Mouse (Mus musculus) layer of hippocampus, adult 11-12 months (tissue): Measurements from ENCODE around the gene Il25.

Source experiments
- DNase-seq: peaks from one replicate; pipeline ENCODE4 v3.0.0; 2022; ENCODE audit warnings: low spot score

Gene Il25

DNA sequence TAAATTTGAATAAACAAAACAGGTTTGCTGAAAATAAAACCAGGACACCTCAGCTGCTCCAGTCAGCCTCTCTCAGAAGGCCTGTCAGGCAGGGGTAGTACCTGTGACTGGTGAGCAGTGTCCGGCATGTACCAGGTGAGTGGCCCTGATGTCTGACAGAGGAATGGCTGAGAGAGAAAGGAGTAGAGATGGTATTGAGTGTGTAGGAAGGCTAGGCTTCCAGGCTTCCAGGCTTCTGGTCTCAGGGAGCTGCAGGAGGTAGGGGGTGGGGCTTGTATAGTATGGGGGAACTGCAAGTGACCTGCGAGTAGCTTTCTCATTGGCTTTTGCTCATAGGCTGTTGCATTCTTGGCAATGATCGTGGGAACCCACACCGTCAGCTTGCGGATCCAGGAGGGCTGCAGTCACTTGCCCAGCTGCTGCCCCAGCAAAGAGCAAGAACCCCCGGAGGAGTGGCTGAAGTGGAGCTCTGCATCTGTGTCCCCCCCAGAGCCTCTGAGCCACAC lies at the start of gene Il25:
TSS of gene Il25 (plus strand) at position 51 of the 506 bp plus-strand sequence.
- no peak for DNase-seq

DNA sequence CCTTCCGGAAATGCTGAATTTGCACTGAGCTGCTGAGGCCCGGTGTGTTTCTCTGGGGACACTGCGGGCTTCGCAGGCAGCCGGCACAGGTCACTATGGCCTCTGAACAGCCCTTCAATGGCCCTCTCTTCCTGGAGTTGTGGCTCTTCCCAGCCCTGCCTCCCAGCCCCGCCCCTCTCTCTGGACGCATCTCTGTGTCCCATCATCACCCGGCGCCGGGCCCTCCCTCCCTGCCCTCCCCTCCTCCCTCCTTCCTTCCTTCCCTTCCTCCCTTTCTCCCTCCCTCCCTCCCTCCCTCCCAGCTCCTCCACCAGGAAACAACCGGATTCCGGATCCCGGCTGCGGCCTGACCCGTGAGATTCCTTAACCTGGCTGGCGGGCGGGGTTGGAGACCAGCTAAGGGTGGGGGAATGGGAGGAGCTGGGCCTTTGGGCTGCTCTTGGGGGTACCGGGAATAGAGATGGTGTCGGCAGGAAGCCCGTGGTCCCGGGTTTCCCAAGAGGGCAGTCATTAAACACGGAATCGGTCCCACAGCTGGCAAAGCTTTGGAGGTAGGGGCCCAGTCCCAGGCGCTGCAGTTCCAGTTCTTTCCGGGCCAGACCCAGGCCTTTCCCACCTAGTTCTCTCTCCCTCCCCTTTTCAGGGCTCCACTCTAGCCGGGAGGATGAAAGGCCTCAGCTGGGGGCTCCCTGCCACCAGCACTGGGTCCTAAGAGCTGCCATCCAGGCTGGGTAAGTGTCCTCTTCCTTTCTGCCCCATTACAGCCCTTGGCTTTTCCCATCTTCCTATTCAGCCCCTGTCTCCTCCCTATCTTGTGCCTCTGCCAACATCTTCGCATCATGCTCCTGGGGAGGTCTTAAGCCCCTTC lies 49.1 kb upstream of the Il25 start, which contains the start of the genes Bcl2l2 and Gm20521:
TSS of gene Bcl2l2 (plus strand) at position 224 of the 868 bp plus-strand sequence.
TSS of gene Gm20521 (plus strand) at position 288 of the 868 bp plus-strand sequence.
- peak; percentile 74 for DNase-seq

DNA sequence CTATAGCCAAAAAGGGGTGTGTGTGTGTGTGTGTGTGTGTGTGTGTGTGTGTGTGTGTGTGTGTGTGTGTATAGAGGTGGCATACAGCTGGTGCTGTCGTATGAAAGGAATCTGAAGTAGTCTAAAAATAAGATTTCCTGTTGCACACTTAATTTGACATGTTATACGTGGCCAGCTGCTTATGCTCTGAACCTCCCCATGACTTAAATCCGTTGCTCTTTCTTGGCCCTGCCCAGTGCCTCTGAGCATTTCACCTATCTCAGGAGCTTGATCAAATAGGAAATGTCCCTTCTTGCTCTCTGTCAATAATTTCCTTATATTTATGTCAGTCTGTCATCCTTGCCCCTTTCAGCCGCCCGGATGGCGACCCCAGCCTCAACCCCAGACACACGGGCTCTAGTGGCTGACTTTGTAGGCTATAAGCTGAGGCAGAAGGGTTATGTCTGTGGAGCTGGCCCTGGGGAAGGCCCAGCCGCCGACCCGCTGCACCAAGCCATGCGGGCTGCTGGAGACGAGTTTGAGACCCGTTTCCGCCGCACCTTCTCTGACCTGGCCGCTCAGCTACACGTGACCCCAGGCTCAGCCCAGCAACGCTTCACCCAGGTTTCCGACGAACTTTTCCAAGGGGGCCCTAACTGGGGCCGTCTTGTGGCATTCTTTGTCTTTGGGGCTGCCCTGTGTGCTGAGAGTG lies 48.3 kb upstream of the Il25 start:
- DNase-seq, result no peak

DNA sequence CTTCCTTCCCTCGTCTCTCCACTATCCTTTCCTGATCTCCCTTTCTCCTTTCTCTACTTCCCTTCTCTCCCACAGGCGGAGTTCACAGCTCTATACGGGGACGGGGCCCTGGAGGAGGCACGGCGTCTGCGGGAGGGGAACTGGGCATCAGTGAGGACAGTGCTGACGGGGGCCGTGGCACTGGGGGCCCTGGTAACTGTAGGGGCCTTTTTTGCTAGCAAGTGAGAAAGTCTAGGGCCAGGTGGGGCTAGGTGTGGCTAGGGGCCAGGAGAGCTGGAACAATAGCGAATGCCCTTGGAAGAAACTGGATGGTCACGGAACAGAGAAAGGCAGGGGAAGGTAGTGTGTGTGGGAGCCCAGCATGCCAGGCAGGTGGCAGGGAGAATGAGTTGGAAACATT lies 47.2 kb upstream of the Il25 start:
- DNase-seq, result no peak

DNA sequence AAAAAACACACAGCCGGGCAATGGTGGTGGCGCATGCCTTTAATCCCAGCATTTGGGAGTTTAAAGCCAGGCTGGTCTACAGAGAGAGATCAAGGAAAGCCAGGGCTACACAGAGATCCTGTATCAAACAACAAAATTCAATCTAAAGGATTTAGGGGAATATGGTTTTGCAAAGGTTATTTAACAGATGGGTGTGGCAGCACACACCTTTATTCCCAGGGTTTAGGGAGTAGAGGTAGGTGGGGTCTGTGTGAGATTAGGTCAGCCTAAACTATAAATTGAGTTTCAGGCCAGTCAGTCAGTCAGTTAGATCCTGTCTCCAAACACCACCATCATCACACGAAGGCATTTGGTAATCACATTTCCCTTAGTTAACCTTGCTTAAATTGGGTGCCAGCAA lies 40.3 kb upstream of the Il25 start, which contains the start of gene Pabpn1:
TSS of gene Pabpn1 (plus strand) at position 301 of the 400 bp plus-strand sequence.
- no peak for DNase-seq

DNA sequence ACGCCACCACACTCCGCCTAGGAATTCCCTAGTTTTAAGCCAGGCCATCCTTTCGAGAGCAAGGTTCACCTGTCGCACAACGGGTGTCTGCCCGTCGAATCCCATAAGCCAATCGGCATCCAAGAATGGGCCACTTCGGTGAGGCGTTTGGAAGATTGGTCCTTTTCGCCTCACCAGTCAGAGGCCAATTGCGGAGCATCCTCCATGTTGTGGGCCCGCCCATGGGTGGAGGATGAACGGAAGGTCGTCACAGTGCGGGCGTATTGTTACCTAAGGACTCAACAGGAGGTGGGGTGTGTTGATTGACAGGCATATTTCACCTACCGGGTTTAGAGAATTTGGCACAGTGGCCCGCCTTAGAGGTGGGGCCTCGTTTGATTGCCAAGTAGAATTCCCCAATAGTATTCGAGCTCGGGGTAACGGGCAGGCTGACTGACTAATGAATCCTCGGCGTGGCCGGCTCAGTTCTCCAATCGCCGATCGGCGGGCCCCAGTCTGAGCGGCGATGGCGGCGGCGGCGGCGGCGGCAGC lies 38.8 kb upstream of the Il25 start:
- DNase-seq, result peak; percentile 99

DNA sequence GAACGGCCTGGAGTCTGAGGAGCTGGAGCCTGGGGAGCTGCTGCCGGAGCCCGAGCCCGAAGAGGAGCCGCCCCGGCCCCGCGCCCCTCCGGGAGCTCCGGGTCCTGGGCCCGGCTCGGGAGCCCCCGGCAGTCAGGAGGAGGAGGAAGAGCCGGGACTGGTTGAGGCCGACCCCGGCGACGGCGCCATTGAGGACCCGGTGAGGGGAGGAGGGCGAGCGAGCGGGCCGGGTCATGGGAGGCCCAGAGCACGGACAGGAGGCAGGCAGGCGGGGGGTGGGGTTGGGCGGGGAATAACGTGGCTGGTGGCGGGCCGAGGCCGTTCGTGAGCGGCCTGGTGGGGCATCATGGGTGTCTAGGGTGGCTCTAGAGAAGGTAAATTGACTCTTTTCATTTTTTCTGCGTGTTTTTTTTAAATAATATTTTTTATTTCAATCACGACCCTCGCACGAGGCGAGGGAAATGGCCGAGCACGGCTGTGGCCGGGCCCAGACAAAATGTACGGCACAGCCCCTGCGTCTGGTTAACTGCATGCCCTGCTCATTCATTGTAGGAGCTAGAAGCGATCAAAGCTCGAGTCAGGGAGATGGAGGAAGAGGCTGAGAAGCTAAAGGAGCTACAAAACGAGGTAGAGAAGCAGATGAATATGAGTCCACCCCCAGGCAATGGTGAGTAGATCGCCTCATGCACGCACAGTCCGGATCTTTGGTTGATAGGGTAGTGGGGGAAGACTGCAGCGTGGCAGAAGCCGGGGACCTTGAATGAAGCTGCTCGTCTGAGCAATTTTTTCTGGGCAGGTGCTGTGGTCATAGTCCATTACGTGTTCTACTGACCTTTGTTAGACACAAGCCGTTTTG lies 38.0 kb upstream of the Il25 start:
- peak; percentile 59 for DNase-seq

DNA sequence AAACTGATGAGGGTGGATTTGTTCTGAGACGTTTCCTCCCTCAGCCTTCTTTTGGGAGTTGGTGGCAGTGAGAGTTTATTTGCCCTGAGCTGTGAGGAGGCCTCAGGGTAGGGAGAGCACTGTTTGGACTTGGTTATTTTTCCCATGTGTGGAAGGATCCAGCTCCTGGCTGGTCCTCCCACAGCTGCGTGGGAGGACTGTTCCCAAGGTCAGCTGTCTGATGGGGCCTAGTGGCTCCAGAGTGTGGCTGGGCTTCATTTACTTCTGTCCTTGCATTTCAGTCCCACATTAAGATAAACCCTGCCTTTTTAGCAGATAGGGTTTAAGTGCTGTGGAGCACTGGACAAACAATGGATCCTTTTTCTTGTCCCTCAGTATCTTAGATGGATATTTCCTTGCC lies 35.0 kb upstream of the Il25 start:
- DNase-seq, result no peak

DNA sequence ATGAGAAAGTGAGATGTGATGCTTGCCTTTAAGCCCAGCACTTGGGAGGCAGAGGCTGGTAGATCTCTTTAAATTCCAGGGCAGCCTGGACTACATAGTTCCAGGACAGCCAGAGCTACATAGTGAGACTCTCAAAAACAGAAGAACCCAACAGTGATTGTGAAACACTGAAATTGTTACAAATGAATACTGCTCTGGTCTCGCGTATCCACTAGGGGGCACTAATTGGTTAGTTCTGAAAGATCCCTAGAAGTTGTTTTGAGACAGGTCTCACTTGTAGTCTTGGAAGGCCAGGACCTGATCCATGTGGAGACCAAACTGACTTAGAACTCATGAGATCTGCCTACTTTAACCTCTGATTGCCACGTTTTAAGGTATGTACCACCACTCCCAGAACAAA lies 32.1 kb upstream of the Il25 start:
- DNase-seq, result peak; percentile 90

DNA sequence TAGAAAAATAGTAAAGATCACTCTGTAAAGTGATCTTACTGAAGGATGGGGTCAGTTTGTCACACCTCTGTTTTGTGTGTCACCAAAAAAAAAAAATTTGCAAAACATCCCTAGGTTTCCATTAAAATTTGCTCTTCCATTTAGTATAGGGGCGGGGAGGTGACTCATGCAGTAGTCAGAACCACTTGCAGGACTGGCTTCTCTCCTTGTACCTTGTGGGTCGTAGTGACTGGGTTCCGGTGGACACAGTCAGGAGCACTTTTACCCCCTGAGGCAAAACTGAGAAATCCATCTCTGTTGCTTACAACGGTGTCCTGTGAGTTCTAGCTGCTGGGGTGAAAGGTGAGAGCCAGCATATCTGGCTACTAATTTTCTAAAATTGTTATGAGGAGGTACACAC lies 28.9 kb upstream of the Il25 start:
- no peak for DNase-seq

DNA sequence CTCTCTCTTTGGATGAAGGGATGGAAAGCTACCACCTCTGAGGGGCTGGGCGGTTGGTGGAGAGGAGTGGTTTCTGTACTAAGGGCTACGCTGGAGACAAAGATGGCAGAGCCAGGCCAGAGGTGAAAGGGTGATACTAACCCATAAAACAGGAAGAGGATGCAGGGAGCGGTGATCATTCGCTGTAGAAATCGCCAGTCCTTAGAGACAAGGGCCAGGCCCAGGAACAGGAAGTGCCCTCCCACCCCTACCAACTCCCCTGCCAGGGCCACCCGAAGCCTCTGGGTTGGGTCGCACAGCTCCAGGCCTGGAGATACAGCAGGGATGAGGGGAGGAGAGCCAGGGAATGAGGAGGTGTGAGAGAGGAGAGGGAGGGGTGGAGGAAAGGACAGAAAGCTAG lies 23.8 kb upstream of the Il25 start:
- DNase-seq, result no peak

DNA sequence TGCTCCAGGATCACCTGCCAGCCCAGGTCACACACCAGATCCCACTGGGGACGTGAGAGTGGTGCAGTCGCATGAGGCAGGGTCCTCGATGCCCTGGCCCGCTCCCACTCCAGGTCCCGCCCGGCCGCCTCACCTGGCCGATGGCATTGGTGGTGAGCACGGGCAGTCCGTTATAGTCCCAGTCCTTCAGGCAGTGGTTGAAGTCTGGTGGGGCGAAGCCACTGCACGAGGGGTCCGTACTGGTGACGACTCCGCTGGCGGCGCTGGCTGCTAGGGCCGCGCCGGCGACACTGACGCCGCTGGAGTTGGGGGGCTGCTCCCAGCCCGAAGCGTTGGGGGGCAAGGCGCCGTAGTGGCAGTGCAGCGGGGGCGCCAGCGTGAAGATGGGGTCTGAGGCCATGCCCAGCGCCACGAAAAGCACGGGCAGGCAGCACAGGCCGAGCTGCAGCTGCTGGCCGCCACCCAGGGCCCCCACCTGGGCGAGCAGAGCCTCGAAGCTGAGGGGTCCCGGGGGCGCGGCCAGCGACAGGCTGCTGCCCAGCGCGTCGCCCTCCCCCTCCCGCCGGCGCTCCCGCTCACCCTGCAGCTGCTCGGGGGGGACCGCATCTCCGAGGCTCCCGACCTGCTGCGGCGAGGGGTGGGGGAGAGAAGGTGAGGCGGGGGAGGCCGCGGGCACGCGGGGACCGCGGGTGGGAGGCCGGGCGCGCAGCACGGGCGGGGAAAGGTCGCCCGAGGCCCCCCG lies 20.2 kb upstream of the Il25 start:
- DNase-seq, result no peak

DNA sequence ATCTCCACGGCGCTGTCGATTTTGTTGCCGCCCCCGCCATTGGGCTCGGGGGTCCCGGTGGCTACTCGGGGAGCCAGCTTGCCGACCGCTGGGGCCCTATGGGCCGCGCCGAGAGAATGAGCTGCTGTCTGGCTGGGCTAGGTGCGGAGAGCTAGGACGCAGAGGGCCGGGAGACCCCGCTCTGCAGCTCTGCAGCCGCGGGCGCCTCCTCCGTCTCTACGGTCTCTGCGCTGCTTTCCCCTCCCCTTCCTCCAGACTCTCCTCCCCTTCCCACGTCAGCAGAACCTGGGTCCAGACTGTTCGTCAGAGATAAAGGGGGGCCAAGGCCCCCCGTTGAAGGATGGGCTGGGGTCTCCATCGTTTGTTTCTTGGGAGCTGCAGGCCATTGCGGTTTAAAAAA lies 19.6 kb upstream of the Il25 start, which contains the start of gene Slc22a17:
TSS of gene Slc22a17 (minus strand) at position 247 of the 400 bp plus-strand sequence.
- peak; percentile 82 for DNase-seq

DNA sequence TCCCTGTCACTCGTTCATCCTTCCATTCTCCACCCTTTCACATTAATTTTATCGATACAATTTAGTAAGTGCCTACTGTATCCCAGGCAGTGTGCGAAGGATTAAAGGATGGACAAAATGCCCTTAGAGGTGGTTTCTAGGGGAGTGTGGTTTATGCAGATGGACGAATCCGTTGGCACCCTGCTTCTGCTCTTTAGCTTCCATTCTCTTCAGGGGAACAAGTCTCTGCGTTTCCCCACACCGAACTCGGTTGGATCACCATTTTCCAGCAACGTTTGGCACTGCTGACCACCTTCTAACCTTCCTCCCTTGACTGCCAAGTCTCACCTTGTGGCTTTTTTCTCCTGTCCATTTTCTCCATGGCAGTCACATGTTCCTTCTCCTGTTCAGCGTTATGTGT lies 19.2 kb upstream of the Il25 start:
- DNase-seq, result no peak

DNA sequence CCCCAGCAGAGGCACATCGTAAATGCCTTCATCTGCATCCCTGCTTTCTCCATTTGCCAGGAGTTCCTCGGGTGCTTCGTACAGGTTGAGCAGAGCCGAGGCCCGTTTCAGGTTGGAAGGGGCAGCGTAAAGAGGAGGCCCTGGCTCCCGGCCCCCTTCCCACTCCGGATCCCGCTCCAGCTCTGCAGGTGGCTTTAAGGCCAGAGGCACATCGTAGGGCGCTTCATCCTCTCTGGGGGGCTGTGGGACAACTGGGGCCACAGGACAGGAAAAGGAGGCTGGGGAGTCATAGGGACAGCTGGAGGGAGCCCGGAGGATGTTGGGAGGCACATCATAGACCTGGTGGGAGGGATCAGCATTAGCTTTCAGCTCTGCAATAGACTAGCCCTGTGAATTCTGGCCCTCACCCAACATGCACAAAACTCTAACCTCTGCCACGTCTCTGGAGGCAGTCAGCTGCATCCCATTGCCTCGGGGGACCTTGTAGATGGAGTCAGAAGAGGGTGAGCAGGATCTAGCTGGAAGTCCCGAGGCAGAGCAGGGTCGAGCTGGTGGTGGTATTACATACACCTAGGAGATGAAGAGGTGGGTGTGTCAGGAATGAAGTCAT lies 12.3 kb upstream of the Il25 start:
- DNase-seq, result no peak

DNA sequence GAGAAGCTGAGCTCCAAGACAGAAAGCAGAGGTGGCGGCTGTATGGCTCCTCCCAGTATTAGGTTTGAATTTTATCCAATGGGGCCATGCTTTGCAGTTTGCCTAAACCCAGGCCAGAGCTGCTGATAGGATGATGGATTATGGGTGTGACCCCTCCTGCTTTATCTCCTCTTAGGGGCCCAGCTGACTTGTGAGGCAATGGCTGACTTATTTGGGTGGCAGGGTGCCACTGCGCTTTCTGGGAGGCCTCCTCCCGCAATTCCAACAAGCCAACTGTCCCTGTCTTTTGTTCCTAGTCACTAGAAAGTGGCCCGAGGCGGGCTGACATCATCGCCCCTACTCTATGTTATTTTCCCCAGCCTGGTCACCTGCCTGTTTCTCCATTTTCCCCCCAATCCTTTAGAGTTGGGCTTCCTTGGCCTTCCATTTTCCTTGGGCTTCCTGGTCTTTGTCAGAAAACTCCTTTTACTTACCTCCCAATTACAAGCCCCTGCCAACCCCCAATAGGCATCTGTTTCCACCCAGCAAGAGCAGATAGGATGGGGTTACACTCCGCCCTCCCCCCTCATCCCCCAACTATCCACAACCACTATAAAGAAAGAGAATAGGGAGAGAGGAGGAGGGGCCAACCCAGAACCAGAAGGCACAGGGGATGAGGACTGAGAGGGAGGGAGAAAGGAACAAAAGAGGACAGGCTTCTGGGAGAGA lies 7.7 kb upstream of the Il25 start:
- no peak for DNase-seq

DNA sequence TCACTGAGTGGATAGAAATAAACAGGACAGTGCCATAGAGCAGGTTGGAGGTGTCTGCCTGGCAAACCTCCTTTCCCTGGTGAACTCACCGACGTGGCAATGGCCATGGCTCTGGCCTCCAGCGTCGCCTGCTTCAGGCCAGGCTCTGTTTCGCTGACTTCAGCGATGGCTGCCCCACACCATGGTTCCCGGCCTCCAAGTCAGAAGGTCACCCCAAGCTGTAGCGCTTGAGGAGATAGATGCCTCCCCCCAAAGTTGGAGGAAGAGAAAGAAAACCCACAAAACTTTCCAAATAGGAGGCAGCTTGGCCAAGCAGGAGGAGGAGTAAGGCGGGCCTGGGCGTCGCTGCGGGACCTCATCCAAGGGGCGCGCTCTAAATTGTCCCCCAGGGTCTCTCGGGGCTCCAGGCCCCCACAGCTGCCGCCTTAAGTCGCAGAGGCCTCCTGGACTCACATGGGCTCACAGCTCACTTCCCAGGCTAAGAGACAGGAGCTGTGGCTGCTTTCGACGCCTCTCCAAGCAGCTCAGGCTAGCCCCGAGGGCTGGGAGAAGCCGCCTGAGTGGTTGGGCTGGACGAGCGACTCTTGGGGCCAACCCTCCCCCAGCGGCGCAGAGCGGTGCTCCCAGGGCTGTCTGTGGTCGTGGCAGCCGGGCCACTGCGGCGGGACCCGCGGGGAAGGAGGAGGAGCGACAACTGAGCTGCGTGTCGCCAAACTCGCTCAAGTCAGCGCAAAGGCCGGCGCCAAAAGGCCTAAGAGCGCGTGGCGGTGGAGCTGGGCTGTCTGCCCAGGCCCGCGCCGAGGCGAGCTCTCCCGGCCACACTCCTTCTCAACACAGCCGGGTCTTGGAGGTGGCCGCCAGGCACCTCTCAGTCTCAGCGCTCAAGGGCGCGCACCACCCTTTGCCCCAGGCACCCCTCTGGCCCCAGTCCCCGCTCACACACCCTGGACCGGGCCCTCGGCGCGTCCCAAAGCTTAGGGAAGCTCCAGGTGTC lies 6.8 kb upstream of the Il25 start, which contains the start of gene Efs:
TSS of gene Efs (minus strand) at position 778 of the 994 bp plus-strand sequence.
- DNase-seq, result peak; percentile 53

DNA sequence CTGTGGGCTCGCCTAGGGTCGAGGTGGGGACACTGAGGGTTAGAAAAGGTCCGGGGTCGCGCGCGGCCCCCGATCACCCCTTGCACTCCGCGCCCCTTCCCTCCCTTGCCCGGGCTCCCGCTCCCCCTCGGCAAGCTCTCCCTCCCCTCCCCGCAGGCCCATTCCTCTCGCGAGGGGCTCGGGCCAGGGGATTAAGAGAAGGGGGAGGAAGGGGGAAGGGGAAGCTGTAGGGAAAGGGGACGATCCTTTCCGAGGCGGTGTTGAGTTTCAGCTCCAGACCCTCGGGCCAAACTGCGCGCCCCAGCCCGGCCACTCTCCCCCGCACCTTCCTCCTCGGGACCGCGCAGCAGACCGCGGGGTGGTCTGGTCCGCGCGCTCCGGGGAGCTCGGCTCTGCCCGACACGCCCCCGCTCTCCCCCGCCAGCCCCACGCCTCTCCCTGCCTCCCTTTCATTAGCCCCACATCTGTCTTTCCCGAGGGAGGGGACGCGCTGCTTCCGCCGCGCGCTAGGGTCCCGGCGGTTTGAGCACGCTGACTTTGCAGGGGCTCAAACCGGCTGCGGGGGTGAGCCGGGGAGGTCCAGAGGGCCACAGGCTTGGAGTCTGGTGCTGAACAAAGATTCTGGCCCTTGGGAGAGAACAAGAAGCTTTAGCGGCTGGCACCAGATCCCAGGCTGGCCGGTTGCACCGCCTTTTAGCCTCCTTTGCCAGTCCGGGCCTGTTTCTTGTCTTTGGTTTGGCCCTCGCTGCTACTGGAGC lies 5.9 kb upstream of the Il25 start:
- DNase-seq, result no peak
